8 mouse cellular contexts compared by ENCODE assay signal in genomic region chr11:3451701-3452163, GRCm38 (mm10). TPM values are rescaled to one million over a fixed set of nuclear protein-coding genes. Genes with fewer than 3 reads are reported as not detected.
DNase-seq lines count a peak whose midpoint lies in the region; ATAC-seq lines count a peak whose summit lies in the region.

No protein-coding gene starts in this region.

- under 1% methylated on average over 20 of the region's 20 CpGs for WGBS in forebrain, embryonic 15.5 days

- H3K27ac ChIP-seq in forebrain, embryonic 15.5 days (replicated peaks), result peak overlapping the region; percentile 90

- H3K4me2 ChIP-seq in forebrain, embryonic 15.5 days (replicated peaks), result peak overlapping the region; percentile 53

- no peaks in the 10 kb centered on the region for H3K9me3 ChIP-seq in forebrain, embryonic 15.5 days
- H3K9me3 ChIP-seq in megakaryocyte, embryonic 14.5 days, result no peaks in the 10 kb centered on the region

- H3K27me3 ChIP-seq in forebrain, embryonic 15.5 days, result no peaks in the 10 kb centered on the region
- no peaks in the 10 kb centered on the region for H3K27me3 ChIP-seq in megakaryocyte, embryonic 14.5 days (replicated peaks)

- peak; percentile 48 for DNase-seq in gastrocnemius, postnatal 10 days
- DNase-seq in gastrocnemius, adult 18-20 months (ENCODE audit: low spot score), result no peak
- DNase-seq in urinary bladder, postnatal 14 days (ENCODE audit: low spot score), result peak; percentile 62
- DNase-seq in urinary bladder, adult 2 months (ENCODE audit: low spot score), result no peak
- peak; percentile 35 to 44 for DNase-seq in left cerebral cortex, adult 9 months (ENCODE audit: low spot score in 2 of 2)
- DNase-seq in testis, postnatal 14 days (ENCODE audit: low spot score), result peak; percentile 55

- peak overlapping the region; percentile 90 for H3K9ac ChIP-seq in forebrain, embryonic 15.5 days (replicated peaks)

- H3K36me3 ChIP-seq in forebrain, embryonic 15.5 days, result no peaks in the 10 kb centered on the region
- peaks cover 20% of the 10 kb centered on the region for H3K36me3 ChIP-seq in megakaryocyte, embryonic 14.5 days (replicated peaks; ENCODE audit: low read length)

- peak overlapping the region; percentile 78 for H3K4me3 ChIP-seq in forebrain, embryonic 15.5 days
- H3K4me3 ChIP-seq in megakaryocyte, embryonic 14.5 days (replicated peaks), result peak overlapping the region; percentile 97

- ATAC-seq in forebrain, embryonic 15.5 days (replicated peaks), result no peak; the same call in 1 of the 2 replicates

- H3K4me1 ChIP-seq in forebrain, embryonic 15.5 days, result peaks cover 25% of the 10 kb centered on the region
- H3K4me1 ChIP-seq in megakaryocyte, embryonic 14.5 days, result peaks cover 55% of the 10 kb centered on the region

RNA-seq across cellular contexts. Expression of gene Rnf185, which starts 0.4 kb away (rescaled TPM):
- total RNA-seq in gastrocnemius, postnatal 10 days (2021), result 10 to 100 TPM; 19.6 to 21.3 TPM
- total RNA-seq in gastrocnemius, adult 18-20 months (2021), result 10 to 100 TPM; 14.4 to 19.0 TPM
- polyA plus RNA-seq in urinary bladder, adult 2 months (2012; rRNA removed), result 27.0 and 28.2 TPM in 2 replicates
- 39.8 and 41.6 TPM in 2 replicates for polyA plus RNA-seq in forebrain, embryonic 15.5 days (2015; fragmentation: Nextera tagmentation; extraction: Ambion mirVana)
- 1.8 TPM in 1 of 2 replicates, not detected in the other for polyA plus RNA-seq in megakaryocyte, embryonic 14.5 days (2012; ENCODE audit: insufficient read depth, low replicate concordance)

RNA-seq across cellular contexts. Expression of gene Pla2g3, which starts 36.4 kb away (rescaled TPM):
- under 1 TPM in 1 of 2 experiments, not detected in 1; 0.09 TPM for total RNA-seq in gastrocnemius, postnatal 10 days (2021)
- not detected for total RNA-seq in gastrocnemius, adult 18-20 months (2021)
- 0.66 and 0.74 TPM in 2 replicates for polyA plus RNA-seq in urinary bladder, adult 2 months (2012; rRNA removed)
- polyA plus RNA-seq in forebrain, embryonic 15.5 days (2015; fragmentation: Nextera tagmentation; extraction: Ambion mirVana), result 0.39 and 0.72 TPM in 2 replicates
- polyA plus RNA-seq in megakaryocyte, embryonic 14.5 days (2012; ENCODE audit: insufficient read depth, low replicate concordance), result 0.11 TPM in 1 of 2 replicates, not detected in the other

RNA-seq across cellular contexts. Expression of gene Limk2, which starts 42.7 kb away (rescaled TPM):
- total RNA-seq in gastrocnemius, postnatal 10 days (2021), result 10 to 100 TPM; 18.0 to 20.6 TPM
- total RNA-seq in gastrocnemius, adult 18-20 months (2021), result 10 to 100 TPM; 10.4 to 12.1 TPM
- 78.9 and 96.8 TPM in 2 replicates for polyA plus RNA-seq in urinary bladder, adult 2 months (2012; rRNA removed)
- polyA plus RNA-seq in forebrain, embryonic 15.5 days (2015; fragmentation: Nextera tagmentation; extraction: Ambion mirVana), result 98.1 and 103 TPM in 2 replicates
- 16.4 and 34.1 TPM in 2 replicates for polyA plus RNA-seq in megakaryocyte, embryonic 14.5 days (2012; ENCODE audit: insufficient read depth, low replicate concordance)

RNA-seq across cellular contexts. Expression of gene Inpp5j, which starts 52.9 kb away (rescaled TPM):
- 1 to 10 TPM; 1.8 to 2.2 TPM for total RNA-seq in gastrocnemius, postnatal 10 days (2021)
- total RNA-seq in gastrocnemius, adult 18-20 months (2021), result 1 to 10 TPM; 2.4 to 2.9 TPM
- polyA plus RNA-seq in urinary bladder, adult 2 months (2012; rRNA removed), result 0.70 and 1.5 TPM in 2 replicates
- 1.8 and 2.7 TPM in 2 replicates for polyA plus RNA-seq in forebrain, embryonic 15.5 days (2015; fragmentation: Nextera tagmentation; extraction: Ambion mirVana)
- polyA plus RNA-seq in megakaryocyte, embryonic 14.5 days (2012; ENCODE audit: insufficient read depth, low replicate concordance), result 4.1 and 7.0 TPM in 2 replicates

Comparison
In these comparisons a context has a peak if more than half of its experiments do, and no peak if none do; other contexts are left out.
1. DNase-seq: peak in gastrocnemius, postnatal 10 days (single experiment), urinary bladder, postnatal 14 days (single experiment), left cerebral cortex, adult 9 months (2 of 2) and testis, postnatal 14 days (single experiment); none in gastrocnemius, adult 18-20 months (single experiment) and urinary bladder, adult 2 months (single experiment).
2. RNA of gene Rnf185, which starts 0.4 kb away (polyA plus RNA-seq): 39.8 to 41.6 TPM in forebrain, embryonic 15.5 days and 27.0 to 28.2 TPM in urinary bladder, adult 2 months; 1.8 TPM in megakaryocyte, embryonic 14.5 days; every median in the first group is over 10 times any median in the second.